Mouse (Mus musculus): ENCODE measurements around the gene Gm8082. TPM values are rescaled to one million over a fixed set of nuclear protein-coding genes. Genes with fewer than 3 reads are reported as not detected.
"Not testable (repeated sequence)": the region's sequence is repeated elsewhere in the genome, so short reads cannot be mapped to it uniquely, and the experiment has no call there.

Gene Gm8082
- total RNA-seq (2017), result not detected in 3 replicates

DNA sequence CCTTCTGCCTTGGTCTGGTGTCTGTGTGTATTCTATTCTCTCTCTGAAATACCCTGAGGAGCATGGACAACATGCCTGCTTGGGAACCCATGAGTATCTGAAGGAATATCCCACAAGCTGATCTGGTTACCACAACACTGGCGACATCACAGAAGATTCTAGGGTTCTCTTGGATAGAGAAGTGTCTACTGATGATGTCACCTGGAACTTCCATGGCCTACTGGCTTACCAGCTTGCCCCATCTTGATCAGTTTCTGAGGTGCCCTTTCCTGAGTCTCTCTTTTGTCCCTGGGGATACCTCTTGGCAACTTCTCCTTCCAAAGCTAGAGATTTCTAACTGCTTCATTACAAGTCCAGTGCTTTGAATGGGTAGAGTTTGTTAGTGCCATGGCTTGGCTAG, at the start of gene Gm8082:
Gene Gm8082 (minus strand): TSS at position 101 of the 400 bp plus-strand sequence.
- not testable (repeated sequence) for ATAC-seq (replicated peaks; ENCODE audit: insufficient number of reproducible peaks, low FRiP score, low TSS enrichment, poor library complexity, severe bottlenecking)

DNA sequence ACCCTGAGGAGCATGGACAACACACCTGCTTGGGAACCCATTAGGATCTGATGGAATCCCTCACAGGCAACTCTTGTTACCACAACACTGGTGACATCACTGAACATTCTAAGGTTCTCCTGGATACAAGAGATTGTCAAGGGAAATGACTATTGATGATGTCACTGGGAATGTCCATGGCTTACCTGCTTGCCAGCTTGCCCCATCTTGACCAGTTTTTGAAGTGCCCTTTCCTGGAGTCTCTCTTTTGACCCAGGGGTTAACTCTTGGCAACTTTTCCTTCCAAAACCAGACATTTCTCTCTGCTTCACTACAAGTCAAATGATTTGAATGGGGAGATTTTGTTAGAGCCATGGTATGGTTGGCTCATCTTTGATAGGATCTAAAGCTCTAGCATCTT, 22.1 kb upstream of the Gm8082 start, which contains the start of gene Gm10376:
Gene Gm10376 (minus strand): TSS at position 101 of the 400 bp plus-strand sequence.
- ATAC-seq (replicated peaks; ENCODE audit: insufficient number of reproducible peaks, low FRiP score, low TSS enrichment, poor library complexity, severe bottlenecking), result not testable (repeated sequence)

Other genes with a start within 250 kb of the Gm8082 start
- gene Gm3015, start 224.8 kb downstream of the Gm8082 start, total RNA-seq (2017), result not detected in 3 replicates
- gene Gm10377, start 195.6 kb downstream of the Gm8082 start, total RNA-seq (2017), result not detected in 3 replicates
- not detected in 3 replicates for gene Gm21977, start 140.1 kb downstream of the Gm8082 start, total RNA-seq (2017)
- gene Gm10376, start 22.0 kb upstream of the Gm8082 start, total RNA-seq (2017), result 1.7 TPM in 1 of 3 replicates, not detected in the others
- not detected in 3 replicates for gene Gm8094, start 83.0 kb upstream of the Gm8082 start, total RNA-seq (2017)
- gene Gm8104, start 107.0 kb upstream of the Gm8082 start, total RNA-seq (2017), result not detected in 3 replicates
- gene Gm7233, start 186.2 kb upstream of the Gm8082 start, total RNA-seq (2017), result not detected in 3 replicates
- not detected in 3 replicates for gene Gm8122, start 241.7 kb upstream of the Gm8082 start, total RNA-seq (2017)